Mouse (Mus musculus) heart, adult 11 months (tissue): ENCODE results near the gene Lhfpl3.

Source experiments
- DNase-seq: peaks from one replicate; pipeline ENCODE4 v3.0.0; 2022

The Lhfpl3 gene

GRCm38 (mm10) chr5:22928746-22929145 lies 182.9 kb downstream of the Lhfpl3 start:
- peak; percentile 35 for DNase-seq

- no peak for DNase-seq
Measured at GRCm38 (mm10) chr5:22943306-22943705, 197.4 kb downstream of the Lhfpl3 start.

GRCm38 (mm10) chr5:22963300-22963699 lies 217.4 kb downstream of the Lhfpl3 start:
- DNase-seq, result no peak

GRCm38 (mm10) chr5:22986771-22987170 lies 240.9 kb downstream of the Lhfpl3 start:
- DNase-seq, result no peak

GRCm38 (mm10) chr5:22999811-23000210 lies 254.0 kb downstream of the Lhfpl3 start:
- DNase-seq, result no peak

GRCm38 (mm10) chr5:23003123-23003797 lies 257.4 kb downstream of the Lhfpl3 start:
- no peak for DNase-seq

- peak; percentile 90 for DNase-seq
Measured at GRCm38 (mm10) chr5:23006207-23006606, 260.3 kb downstream of the Lhfpl3 start.

- DNase-seq, result no peak
Measured at GRCm38 (mm10) chr5:23010460-23010859, 264.6 kb downstream of the Lhfpl3 start.

GRCm38 (mm10) chr5:23013997-23014396 lies 268.1 kb downstream of the Lhfpl3 start:
- peak; percentile 83 for DNase-seq

- DNase-seq, result peak; percentile 98
Measured at GRCm38 (mm10) chr5:23015587-23016335, 269.9 kb downstream of the Lhfpl3 start.

- DNase-seq, result no peak
Measured at GRCm38 (mm10) chr5:23034944-23035726, 289.3 kb downstream of the Lhfpl3 start.

GRCm38 (mm10) chr5:23035727-23036029 lies 289.8 kb downstream of the Lhfpl3 start:
- DNase-seq, result peak; percentile 84

GRCm38 (mm10) chr5:23040429-23040828 lies 294.6 kb downstream of the Lhfpl3 start:
- peak; percentile 24 for DNase-seq

- peak; percentile 28 for DNase-seq
Measured at GRCm38 (mm10) chr5:23042862-23043261, 297.0 kb downstream of the Lhfpl3 start.

GRCm38 (mm10) chr5:23049083-23049663 lies 303.3 kb downstream of the Lhfpl3 start:
- peak; percentile 74 for DNase-seq

GRCm38 (mm10) chr5:23051458-23051857 lies 305.6 kb downstream of the Lhfpl3 start:
- peak; percentile 56 for DNase-seq

- DNase-seq, result no peak
Measured at GRCm38 (mm10) chr5:23094894-23095293, 349.0 kb downstream of the Lhfpl3 start.

GRCm38 (mm10) chr5:23106536-23106935 lies 360.7 kb downstream of the Lhfpl3 start:
- no peak for DNase-seq

GRCm38 (mm10) chr5:23111307-23111706 lies 365.4 kb downstream of the Lhfpl3 start:
- DNase-seq, result no peak

- DNase-seq, result no peak
Measured at GRCm38 (mm10) chr5:23114249-23114648, 368.4 kb downstream of the Lhfpl3 start.

GRCm38 (mm10) chr5:23126851-23127250 lies 381.0 kb downstream of the Lhfpl3 start:
- no peak for DNase-seq

GRCm38 (mm10) chr5:23140183-23140921 lies 394.5 kb downstream of the Lhfpl3 start:
- DNase-seq, result peak; percentile 69

GRCm38 (mm10) chr5:23153210-23153609 lies 407.4 kb downstream of the Lhfpl3 start:
- no peak for DNase-seq
